ENCODE assay signal across 17 mouse cellular contexts in the genomic region with DNA sequence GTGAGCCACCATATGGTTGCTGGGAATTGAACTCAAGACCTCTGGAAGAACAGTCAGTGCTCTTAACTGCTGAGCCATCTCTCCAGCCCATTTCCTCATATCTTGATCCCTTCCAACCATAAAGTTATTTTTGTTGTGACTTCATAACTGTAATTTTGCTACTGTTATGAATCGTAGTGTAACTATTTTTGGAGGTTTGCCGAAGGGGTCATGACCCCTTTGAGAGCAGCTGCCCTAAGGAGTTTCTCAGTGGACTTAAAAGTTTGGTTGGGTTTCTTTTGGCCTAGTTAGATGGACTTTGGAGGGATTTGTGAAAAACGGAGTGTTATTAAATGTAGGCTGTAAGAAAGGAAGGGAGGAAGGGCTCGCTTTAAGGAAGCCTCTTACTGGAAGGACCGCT.
"Had no signal": no experiment of that assay in that cellular context is flagged by ENCODE, and none has a peak within 500 bp of the region (broad histone marks: within the 10 kb centered on the region; RNA-seq: fewer than 3 reads in every experiment).

No protein-coding gene starts in this region.

- H3K9me3 ChIP-seq: lung, embryonic 15.5 days; megakaryocyte, embryonic 14.5 days; midbrain, embryonic 13.5 days; midbrain, embryonic 15.5 days; neural tube, embryonic 12.5 days; stomach, embryonic 15.5 days had no signal

- H3K4me1 ChIP-seq: lung, embryonic 15.5 days; neural tube, embryonic 12.5 days; stomach, embryonic 15.5 days had no signal

- H3K4me2 ChIP-seq: lung, embryonic 15.5 days; midbrain, embryonic 11.5 days; midbrain, embryonic 13.5 days; midbrain, embryonic 15.5 days; neural tube, embryonic 12.5 days; stomach, embryonic 15.5 days had no signal

- H3K27ac ChIP-seq: lung, embryonic 15.5 days; macrophage; midbrain, embryonic 13.5 days; midbrain, embryonic 15.5 days; neural tube, embryonic 12.5 days; stomach, embryonic 15.5 days; stomach, postnatal 0 days had no signal

- H3K27me3 ChIP-seq: lung, embryonic 15.5 days; megakaryocyte, embryonic 14.5 days; midbrain, embryonic 15.5 days; neural tube, embryonic 12.5 days; stomach, embryonic 15.5 days had no signal

- H3K4me3 ChIP-seq: lung, embryonic 15.5 days; megakaryocyte, embryonic 14.5 days; midbrain, embryonic 13.5 days; midbrain, embryonic 15.5 days; neural tube, embryonic 12.5 days; stomach, embryonic 15.5 days had no signal

- H3K36me3 ChIP-seq: lung, embryonic 15.5 days; midbrain, embryonic 13.5 days; midbrain, embryonic 15.5 days; neural tube, embryonic 12.5 days; stomach, embryonic 15.5 days had no signal

- DNase-seq: liver, postnatal 0 days; lung, adult 2 months; lung, postnatal 36 days; right cerebral cortex, postnatal 14 days; thymus, adult 2 months; thymus, postnatal 25 days; thymus, postnatal 4 days had no signal

- H3K9ac ChIP-seq: liver, postnatal 0 days; lung, embryonic 15.5 days; midbrain, embryonic 13.5 days; midbrain, embryonic 15.5 days; neural tube, embryonic 12.5 days; stomach, embryonic 15.5 days had no signal

- ATAC-seq: liver, postnatal 0 days; lung, postnatal 0 days; midbrain, embryonic 13.5 days; midbrain, embryonic 15.5 days had no signal
